Mouse (Mus musculus): ENCODE results near the gene Mrgpra4. TPM values are rescaled to one million over a fixed set of nuclear protein-coding genes. Genes with fewer than 3 reads are reported as not detected.

The Mrgpra4 gene
- not detected for total RNA-seq (2021)

DNA sequence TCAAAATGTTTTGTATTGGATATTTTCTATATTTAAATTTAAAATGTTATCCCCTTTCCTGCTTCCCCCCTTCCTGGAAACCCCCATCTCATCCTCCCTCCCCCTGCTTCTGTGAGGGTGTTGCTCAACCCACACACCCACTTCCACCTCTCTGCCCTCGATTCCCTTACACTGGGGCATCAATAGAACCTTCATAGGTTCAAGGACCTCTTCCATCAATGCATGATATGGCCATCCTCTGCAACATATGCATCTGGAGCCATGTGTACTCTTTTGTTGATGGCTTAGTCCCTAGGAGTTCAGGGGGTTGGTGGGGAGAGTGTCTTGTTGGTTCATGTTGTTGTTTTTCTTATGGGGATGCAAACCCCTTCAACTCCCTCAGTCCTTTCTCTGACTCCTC is at the start of gene Mrgpra4:
Mrgpra4 (minus strand) TSS at position 101 of the 400 bp plus-strand sequence.
- DNase-seq (ENCODE audit: low spot score in 2 of 2): no peak
- intact Hi-C loops (cut with DNase I): no loop called here

DNA sequence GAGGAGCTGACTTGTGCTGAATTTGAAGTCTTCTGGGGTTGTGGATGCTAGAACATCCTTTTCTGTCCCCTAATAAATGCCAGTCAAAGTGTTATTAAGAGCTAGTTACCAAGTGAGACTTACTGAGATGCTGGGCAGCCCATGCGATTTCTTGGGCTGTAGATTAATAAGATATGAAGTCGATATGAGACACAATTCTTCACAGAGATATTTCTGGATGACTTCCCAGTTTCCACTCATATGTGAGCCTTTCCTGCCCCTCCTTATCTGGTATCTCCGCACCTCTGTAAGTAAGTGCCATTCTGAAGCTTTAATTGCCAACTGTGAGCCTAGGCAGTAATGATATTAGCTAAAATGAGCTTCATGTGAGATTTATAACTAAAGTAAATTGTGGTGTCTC is 45.6 kb upstream of the Mrgpra4 start, which contains the start of gene Mrgprx1:
Mrgprx1 (minus strand) TSS at position 101 of the 400 bp plus-strand sequence.
- intact Hi-C loops (cut with DNase I): no loop called here
- DNase-seq (ENCODE audit: low spot score in 2 of 2): no peak

DNA sequence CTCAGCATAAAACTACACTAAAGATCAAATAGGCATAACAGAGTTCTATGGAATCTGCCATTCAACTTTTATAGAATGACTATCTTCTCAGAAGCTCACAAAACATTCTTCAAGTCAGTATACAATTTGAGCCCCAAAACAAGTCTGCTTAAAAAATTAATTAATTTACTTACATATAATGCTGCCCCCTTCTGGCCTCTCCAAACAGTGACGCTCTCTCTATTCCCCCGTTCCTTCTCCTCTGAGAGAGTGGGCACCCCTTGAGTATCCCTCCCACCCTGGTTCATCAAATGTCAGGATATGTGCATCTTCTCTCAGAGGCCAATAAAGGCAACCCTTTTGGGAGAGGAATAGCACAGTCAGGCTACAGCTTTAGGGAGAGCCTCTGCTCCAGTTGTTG is 36.0 kb upstream of the Mrgpra4 start:
- DNase-seq (ENCODE audit: low spot score in 2 of 2): no peak
- intact Hi-C loops (cut with DNase I): no loop called here

DNA sequence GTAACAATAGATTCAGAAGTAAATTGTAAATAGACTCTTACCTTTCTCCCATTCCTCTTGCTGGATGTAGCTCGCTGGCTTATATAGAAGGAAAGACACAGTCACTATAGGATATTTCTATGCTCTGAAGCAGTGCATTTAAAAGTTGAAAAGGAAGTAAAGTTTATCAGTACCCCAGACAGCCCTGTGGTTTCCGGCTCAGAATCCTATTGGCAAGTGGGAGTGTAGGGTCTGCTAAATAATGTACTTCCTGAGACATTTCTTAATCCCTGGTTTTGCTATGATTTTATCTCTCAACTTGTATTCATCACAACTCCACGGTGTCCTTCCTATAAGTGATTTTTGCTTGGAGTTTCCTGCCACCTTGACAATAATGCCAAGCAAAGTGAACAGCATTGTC is 13.8 kb upstream of the Mrgpra4 start:
- DNase-seq (ENCODE audit: low spot score in 2 of 2): no peak
- intact Hi-C loops (cut with DNase I): no loop called here

DNA sequence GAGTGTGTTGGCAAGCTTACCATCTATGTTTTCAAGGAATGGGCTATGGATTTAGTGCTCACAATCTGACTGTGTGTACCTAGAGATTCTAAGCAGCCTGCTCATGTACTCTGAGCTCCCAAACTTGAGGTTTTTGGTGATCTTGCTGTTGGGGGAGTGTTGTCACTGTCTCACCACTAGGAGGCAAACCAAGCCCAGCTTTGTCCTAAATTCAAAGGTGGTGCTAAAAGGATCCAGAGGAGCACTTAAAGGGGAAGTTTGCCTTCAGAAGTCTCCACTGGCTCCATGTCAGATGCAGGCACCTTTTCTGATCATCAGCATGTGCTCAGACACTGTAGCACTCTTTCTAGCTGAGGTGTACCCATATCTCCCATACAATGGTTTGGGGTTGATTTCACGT is 4.9 kb upstream of the Mrgpra4 start:
- intact Hi-C loops (cut with DNase I): no loop called here
- DNase-seq (ENCODE audit: low spot score in 2 of 2): no peak

Other genes starting within 250 kb of the Mrgpra4 start
- gene Mrgprx1, start 45.5 kb upstream of the Mrgpra4 start, total RNA-seq (2021): not detected
- not detected for gene Mrgprb5, start 186.9 kb upstream of the Mrgpra4 start, total RNA-seq (2021)
- gene Mrgprb4, start 217.2 kb upstream of the Mrgpra4 start, total RNA-seq (2021): not detected